Comparison of ENCODE assay signal across 19 mouse cellular contexts in genomic region chr15:94646012-94646411, GRCm38 (mm10). TPM values are rescaled to one million over a fixed set of nuclear protein-coding genes. Genes with fewer than 3 reads are reported as not detected.
"Had no signal": no experiment of that assay in that cellular context is flagged by ENCODE, and none has a peak within 500 bp of the region (broad histone marks: within the 10 kb centered on the region; RNA-seq: fewer than 3 reads in every experiment).

No protein-coding gene starts in this region.

- H3K4me2 ChIP-seq: liver, embryonic 12.5 days; lung, embryonic 14.5 days; neural tube, embryonic 13.5 days; neural tube, embryonic 15.5 days had no signal

- H3K27ac ChIP-seq: liver, embryonic 12.5 days; liver, embryonic 14.5 days; neural tube, embryonic 13.5 days; neural tube, embryonic 15.5 days had no signal

- H3K27me3 ChIP-seq: neural tube, embryonic 13.5 days; neural tube, embryonic 15.5 days had no signal

- ATAC-seq: liver, embryonic 12.5 days had no signal

- H3K9ac ChIP-seq: liver, embryonic 12.5 days; liver, embryonic 14.5 days; lung, embryonic 14.5 days; neural tube, embryonic 13.5 days; neural tube, embryonic 15.5 days had no signal

- DNase-seq: lung, adult 18-20 months; lung, embryonic 14.5 days; lung, postnatal 10 days; lung, postnatal 4 days; retina, postnatal 1 day; right cerebral cortex, adult 18-20 months; right cerebral cortex, postnatal 25 days; right cerebral cortex, postnatal 4 days; spleen, adult 18-20 months; thymus, adult 18-20 months; thymus, postnatal 14 days; thymus, postnatal 36 days had no signal

- H3K4me1 ChIP-seq: liver, embryonic 12.5 days had no signal

- H3K36me3 ChIP-seq: liver, embryonic 12.5 days; neural tube, embryonic 13.5 days; neural tube, embryonic 15.5 days had no signal

- H3K4me3 ChIP-seq: liver, embryonic 12.5 days; myocyte; neural tube, embryonic 13.5 days; neural tube, embryonic 15.5 days had no signal

- H3K9me3 ChIP-seq: liver, embryonic 12.5 days; neural tube, embryonic 13.5 days; neural tube, embryonic 15.5 days had no signal

RNA-seq across cellular contexts. Expression of gene Tmem117, which starts 17.0 kb away (rescaled TPM):
- total RNA-seq: megakaryocyte, adult 5-6 weeks; megakaryocyte-erythroid progenitor cell, adult 5-6 weeks had no signal
- polyA plus RNA-seq: liver, embryonic 12.5 days; liver, embryonic 14.5 days had no signal
